Mouse (Mus musculus): ENCODE measurements at regions not wholly inside any gene's neighbourhood (a gene's known extent, or its start where the extent isn't known, plus 50 kb on each side); places are given as distances from the start of the nearest gene placed in this dataset.

DNA sequence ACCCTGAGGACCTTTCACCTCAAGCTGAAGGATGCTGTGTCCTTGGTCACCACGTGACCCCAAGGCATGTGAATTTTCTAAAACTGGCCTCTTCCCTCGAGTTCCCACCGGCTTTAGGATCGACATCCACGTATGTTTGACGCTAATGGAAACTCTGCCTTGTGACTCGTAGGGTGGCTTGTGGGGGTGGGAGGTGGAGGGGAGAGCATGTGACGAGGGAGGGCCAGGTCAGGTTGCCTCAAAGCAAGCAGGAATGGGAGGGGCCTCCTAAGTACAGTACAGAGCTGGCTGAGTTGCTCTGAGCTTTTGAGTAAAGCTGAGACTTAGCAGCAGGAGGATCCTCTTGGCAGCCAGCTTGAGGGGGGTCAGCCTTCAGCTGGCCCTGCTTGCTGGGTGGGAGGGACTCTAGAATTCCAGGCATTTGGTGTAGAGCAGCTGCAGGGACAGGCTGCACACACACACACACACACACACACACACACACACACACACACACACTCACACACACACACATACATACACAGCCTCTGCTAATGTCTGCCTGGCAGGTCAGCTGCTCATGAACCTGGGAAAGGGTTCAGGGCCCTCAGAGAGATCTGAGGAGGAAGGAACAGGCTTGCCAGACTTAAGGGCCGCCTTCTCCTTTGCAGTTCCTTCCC, 78.5 kb downstream of the Sik1 start:
- DNase-seq (ENCODE audit: low read depth), result no peak

GRCm38 (mm10) chr17:31777751-31778150, 77.9 kb downstream of the Sik1 start:
- DNase-seq (ENCODE audit: low read depth), result no peak

DNA sequence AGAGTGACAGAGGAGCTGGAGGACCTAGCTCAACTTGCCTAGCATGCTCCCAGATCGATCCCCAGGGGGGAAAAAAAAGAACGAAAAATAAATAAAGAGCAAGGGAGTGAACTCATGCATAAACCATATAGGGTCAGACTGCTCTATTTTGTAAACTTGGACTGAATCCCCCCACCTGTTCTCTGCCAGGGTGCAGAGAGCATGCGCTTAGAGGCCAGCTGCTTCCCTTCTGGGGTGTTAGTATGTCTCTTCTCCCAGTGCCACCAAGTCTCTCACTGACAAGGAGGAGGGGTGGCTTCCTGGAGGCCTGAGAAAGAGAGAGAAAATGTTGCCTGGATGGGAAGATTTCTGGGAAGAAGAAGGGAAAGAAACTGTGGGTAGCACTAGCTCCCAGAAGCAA, 76.1 kb downstream of the Sik1 start:
- no peak for DNase-seq (ENCODE audit: low read depth)

- no peak for DNase-seq (ENCODE audit: low read depth)
Observed at GRCm38 (mm10) chr17:31782251-31782650, 73.4 kb downstream of the Sik1 start.

- no peak for DNase-seq (ENCODE audit: low read depth)
Observed at GRCm38 (mm10) chr17:31783071-31783470, 72.5 kb downstream of the Sik1 start.

- no peak for DNase-seq (ENCODE audit: low read depth)
Observed at GRCm38 (mm10) chr17:31788316-31788715, 67.3 kb downstream of the Sik1 start.

- peak; percentile 72 for DNase-seq (ENCODE audit: low read depth)
Observed at GRCm38 (mm10) chr17:31789068-31789583, 66.5 kb downstream of the Sik1 start.

DNA sequence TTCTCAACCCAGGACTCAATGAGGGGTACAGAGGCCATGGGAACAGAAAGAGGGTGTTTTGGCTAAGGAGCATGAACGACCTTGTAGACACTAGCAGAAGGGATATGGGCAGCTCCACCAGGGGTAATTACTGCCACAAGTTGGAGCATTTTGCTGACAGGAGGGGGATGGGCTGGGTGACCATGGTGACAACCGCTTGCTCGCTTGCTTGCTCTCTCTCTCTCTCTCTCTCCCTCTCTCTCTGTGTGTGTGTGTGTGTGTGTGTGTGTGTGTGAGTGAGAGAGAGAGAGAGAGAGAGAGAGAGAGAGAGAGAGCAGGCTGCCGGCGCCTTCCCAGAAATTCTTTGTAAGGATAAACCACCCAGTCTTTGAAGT, 65.7 kb downstream of the Sik1 start:
- peak; percentile 51 for DNase-seq (ENCODE audit: low read depth)

DNA sequence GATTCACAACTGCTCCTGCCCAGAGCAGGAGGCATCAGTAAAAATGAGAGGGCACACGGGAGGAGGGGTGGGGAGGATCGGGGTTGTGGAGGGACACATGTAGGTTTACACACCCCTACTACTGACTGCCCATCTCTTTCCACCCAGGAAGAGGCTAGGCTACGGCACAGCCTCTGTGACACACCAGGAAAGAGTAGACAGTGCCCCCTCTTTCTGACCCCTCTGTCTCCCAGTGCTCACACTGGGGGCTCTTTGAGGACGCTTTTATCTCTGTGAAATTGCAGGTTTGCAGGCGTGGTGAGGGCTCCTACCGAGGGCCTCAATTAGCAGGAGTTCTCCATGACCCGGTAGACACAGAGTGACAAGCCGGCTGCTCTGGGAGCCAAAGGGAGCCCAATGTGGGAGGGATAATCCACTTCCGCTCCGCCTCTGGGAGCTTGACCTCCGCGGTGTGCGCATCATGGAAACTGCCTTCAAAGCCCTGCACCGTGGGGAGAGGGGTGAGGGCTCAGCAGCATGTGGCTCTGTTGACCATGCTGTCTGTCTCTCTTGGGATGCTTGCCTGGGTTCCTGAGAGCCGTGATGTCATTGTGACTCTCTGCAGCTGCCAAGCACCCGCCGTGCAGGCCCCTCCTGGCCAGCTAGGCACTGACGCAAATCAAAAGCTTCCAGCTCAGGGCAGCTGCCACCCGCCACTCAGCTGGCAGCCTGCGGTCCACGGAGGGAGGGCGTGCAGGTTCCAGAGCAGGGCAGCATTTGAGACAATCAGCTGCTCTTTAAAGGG, 65.1 kb downstream of the Sik1 start:
- DNase-seq (ENCODE audit: low read depth), result peak; percentile 47

DNA sequence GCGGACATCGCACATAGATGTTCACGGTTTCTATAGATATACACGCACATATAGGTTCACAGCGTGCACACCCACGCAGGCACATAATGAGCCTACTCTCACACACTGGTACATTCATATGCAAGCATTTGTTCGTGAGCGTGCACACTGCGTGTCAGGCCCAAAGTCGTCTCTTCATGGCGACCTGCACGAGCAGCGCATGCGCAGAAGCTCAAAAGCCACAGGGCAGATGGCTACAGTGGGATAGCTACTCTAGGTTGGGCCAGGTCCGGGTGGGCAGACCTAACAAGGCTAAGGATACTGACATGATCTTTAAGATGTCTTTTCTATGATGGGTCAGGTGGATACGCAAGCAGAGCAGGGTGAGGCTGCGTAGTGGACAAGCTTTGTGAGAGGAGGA, 63.9 kb downstream of the Sik1 start:
- no peak for DNase-seq (ENCODE audit: low read depth)

DNA sequence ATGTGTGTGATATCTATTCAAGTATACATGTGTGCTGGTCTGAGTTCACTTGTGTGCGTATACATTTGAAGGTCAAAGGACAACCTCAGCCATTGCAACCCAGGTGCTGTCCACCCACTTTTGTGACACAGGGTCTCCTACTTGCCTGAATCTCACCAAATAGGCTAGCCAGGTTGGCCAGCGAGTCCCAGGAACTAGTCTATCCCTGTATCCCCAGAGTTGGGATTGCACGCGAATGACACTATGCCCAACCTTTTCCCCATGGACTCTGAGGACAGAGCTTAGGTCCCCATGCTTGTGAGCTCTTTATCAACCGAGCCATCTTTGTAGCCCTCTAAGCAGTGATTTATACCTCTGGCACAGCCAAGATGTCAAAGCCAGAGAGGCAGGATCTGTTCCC, 62.6 kb downstream of the Sik1 start:
- no peak for DNase-seq (ENCODE audit: low read depth)

DNA sequence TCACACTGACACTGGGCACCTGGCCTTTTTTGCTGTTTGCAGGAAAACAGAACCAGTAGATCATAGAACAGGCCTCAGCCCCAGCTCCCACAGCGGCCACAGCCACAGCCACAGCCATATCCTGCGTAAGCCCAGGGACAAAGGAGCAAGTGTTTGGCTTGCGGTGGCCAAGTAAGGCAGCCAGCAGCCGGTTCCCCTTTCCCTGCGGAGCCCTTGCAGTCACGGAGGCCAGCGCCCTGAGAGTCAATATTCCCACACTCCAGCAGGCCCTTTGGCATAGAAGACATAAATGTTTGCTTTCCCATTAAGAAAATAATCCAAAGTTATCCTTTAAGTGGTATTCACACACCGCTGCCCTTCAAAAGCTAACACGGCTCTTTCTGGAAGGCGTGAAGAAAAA, 62.1 kb downstream of the Sik1 start:
- no peak for DNase-seq (ENCODE audit: low read depth)

DNA sequence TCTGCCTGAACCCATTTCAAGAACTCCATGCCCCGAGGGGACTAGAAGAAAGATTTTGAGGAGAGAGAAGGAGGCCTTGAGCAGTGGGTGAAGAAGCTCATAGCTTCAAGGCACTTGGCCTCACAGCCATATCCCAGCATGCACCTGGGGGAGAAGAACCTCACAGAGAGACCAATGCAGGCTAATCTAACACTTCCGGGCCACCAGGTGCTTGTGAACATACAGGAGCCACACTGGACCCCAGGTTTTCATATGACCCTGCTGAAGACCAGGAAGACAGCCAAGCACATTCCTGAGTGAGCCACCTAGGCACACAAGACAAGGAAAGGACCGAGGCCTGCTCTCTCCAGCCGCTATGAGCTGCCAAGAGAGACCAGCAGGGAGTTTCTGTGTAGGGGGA, 61.6 kb downstream of the Sik1 start:
- no peak for DNase-seq (ENCODE audit: low read depth)
